Mouse (Mus musculus): ENCODE results near the gene Scn8a.

The Scn8a gene

GRCm38 (mm10) chr15:101041966-101042365, 172.3 kb downstream of the Scn8a start:
- in situ Hi-C loops (cut with MboI), result no loop called here

- in situ Hi-C loops (cut with MboI), result no loop called here
Measured at GRCm38 (mm10) chr15:101042613-101043012, 173.0 kb downstream of the Scn8a start.

- in situ Hi-C loops (cut with MboI), result no loop called here
Measured at GRCm38 (mm10) chr15:101044531-101044930, 174.9 kb downstream of the Scn8a start.

- in situ Hi-C loops (cut with MboI), result no loop called here
Measured at GRCm38 (mm10) chr15:101046039-101046526, 176.4 kb downstream of the Scn8a start.

GRCm38 (mm10) chr15:101046527-101047193, 177.0 kb downstream of the Scn8a start:
- in situ Hi-C loops (cut with MboI), result no loop called here

GRCm38 (mm10) chr15:101047194-101047555, 177.5 kb downstream of the Scn8a start, which contains the start of gene Gm47841:
Gene Gm47841 (minus strand): TSS chr15:101047397.
- in situ Hi-C loops (cut with MboI), result no loop called here

GRCm38 (mm10) chr15:101048338-101048896, 178.8 kb downstream of the Scn8a start:
- in situ Hi-C loops (cut with MboI), result no loop called here

- in situ Hi-C loops (cut with MboI), result no loop called here
Measured at GRCm38 (mm10) chr15:101051869-101052268, 182.2 kb downstream of the Scn8a start.

- in situ Hi-C loops (cut with MboI), result no loop called here
Measured at GRCm38 (mm10) chr15:101052560-101053501, 183.2 kb downstream of the Scn8a start.

GRCm38 (mm10) chr15:101053832-101054459, 184.3 kb downstream of the Scn8a start:
- in situ Hi-C loops (cut with MboI), result no loop called here

GRCm38 (mm10) chr15:101054541-101054940, 184.9 kb downstream of the Scn8a start:
- in situ Hi-C loops (cut with MboI), result no loop called here

GRCm38 (mm10) chr15:101056225-101056624, 186.6 kb downstream of the Scn8a start:
- in situ Hi-C loops (cut with MboI), result no loop called here

GRCm38 (mm10) chr15:101059570-101060279, 190.1 kb downstream of the Scn8a start:
- in situ Hi-C loops (cut with MboI), result no loop called here

GRCm38 (mm10) chr15:101060280-101060852, 190.7 kb downstream of the Scn8a start:
- in situ Hi-C loops (cut with MboI), result no loop called here

- in situ Hi-C loops (cut with MboI), result no loop called here
Measured at GRCm38 (mm10) chr15:101065069-101065468, 195.4 kb downstream of the Scn8a start.

GRCm38 (mm10) chr15:101066364-101066847, 196.7 kb downstream of the Scn8a start:
- in situ Hi-C loops (cut with MboI), result no loop called here

- in situ Hi-C loops (cut with MboI), result no loop called here
Measured at GRCm38 (mm10) chr15:101066920-101067696, 197.4 kb downstream of the Scn8a start.

- in situ Hi-C loops (cut with MboI), result no loop called here
Measured at GRCm38 (mm10) chr15:101068029-101068428, 198.4 kb downstream of the Scn8a start.

GRCm38 (mm10) chr15:101068671-101069070, 199.0 kb downstream of the Scn8a start:
- in situ Hi-C loops (cut with MboI), result no loop called here

GRCm38 (mm10) chr15:101069641-101070190, 200.1 kb downstream of the Scn8a start:
- in situ Hi-C loops (cut with MboI), result no loop called here

Measured in mature B cell (primary cell).